Mouse (Mus musculus) G1E (cell line): ENCODE measurements around the gene Gpx4.

Source experiments
- CTCF ChIP-seq: IDR thresholded peaks from 2 replicates; pipeline ENCODE4 v1.5.1; 2012; ENCODE audit warnings: low read depth, low read length, inconsistent platforms, mixed read lengths
- POLR2AphosphoS5 ChIP-seq: IDR thresholded peaks from 2 replicates; pipeline ENCODE4 v1.6.1; 2012; ENCODE audit warnings: low read depth, low read length, inconsistent platforms; ENCODE audit not compliant: insufficient replicate concordance
- TAL1 ChIP-seq: conservative IDR thresholded peaks from 2 replicates; pipeline ENCODE4 v1.6.1; 2012; ENCODE audit warnings: low read depth, low read length, inconsistent platforms, mixed read lengths

- TF ChIP-seq CTCF (no peak), TAL1 (no peak), POLR2AphosphoS5 (no peak)
These were observed 7.2 kb downstream of the Gpx4 start for GRCm38 (mm10) chr10:80053831-80054815.
